15 mouse cellular contexts compared by ENCODE assay signal in genomic region chr7:54633930-54634329, GRCm38 (mm10).
DNase-seq lines count a peak whose midpoint lies in the region; ATAC-seq lines count a peak whose summit lies in the region.
"Had no signal": no experiment of that assay in that cellular context is flagged by ENCODE, and none has a peak within 500 bp of the region (broad histone marks: within the 10 kb centered on the region; RNA-seq: fewer than 3 reads in every experiment).

No protein-coding gene starts in this region.

- no peaks in the 10 kb centered on the region for H3K9me3 ChIP-seq in forebrain, embryonic 15.5 days
- H3K9me3 ChIP-seq in forebrain, embryonic 12.5 days: no peaks in the 10 kb centered on the region
- H3K9me3 ChIP-seq: embryonic facial prominence, embryonic 15.5 days; stomach, embryonic 15.5 days had no signal

- intact Hi-C loops in left cerebral cortex, postnatal 36 days (cut with DNase I): no loop called here

- no peak overlapping the region for H3K9ac ChIP-seq in forebrain, embryonic 15.5 days (replicated peaks)
- no peak overlapping the region for H3K9ac ChIP-seq in forebrain, embryonic 12.5 days
- H3K9ac ChIP-seq: embryonic facial prominence, embryonic 15.5 days; stomach, embryonic 15.5 days had no signal

- peak; percentile 4 for DNase-seq in cerebellum, adult 11 months
- peak; percentile 3 to 9 for DNase-seq in frontal cortex, postnatal 10 days (ENCODE audit: low spot score in 2 of 2)
- peak; percentile 10 to 17 for DNase-seq in left cerebral cortex, postnatal 36 days (ENCODE audit: low spot score in 2 of 2)
- no peak for DNase-seq in retina, postnatal 1 day
- no peak for DNase-seq in thymus, postnatal 0 days (ENCODE audit: low spot score)
- DNase-seq in spleen, adult 12 weeks (ENCODE audit: low spot score): no peak
- DNase-seq: gastrocnemius, postnatal 10 days; lung, adult 18-20 months had no signal

- WGBS in forebrain, embryonic 15.5 days: 56% methylated on average over 6 of the region's 6 CpGs
- WGBS in forebrain, embryonic 12.5 days: 79% methylated on average over 6 of the region's 6 CpGs

- no peaks in the 10 kb centered on the region for H3K36me3 ChIP-seq in forebrain, embryonic 15.5 days
- H3K36me3 ChIP-seq in forebrain, embryonic 12.5 days (replicated peaks): no peaks in the 10 kb centered on the region
- H3K36me3 ChIP-seq: embryonic facial prominence, embryonic 15.5 days; stomach, embryonic 15.5 days had no signal

- no peak overlapping the region for H3K4me3 ChIP-seq in forebrain, embryonic 15.5 days
- no peak overlapping the region for H3K4me3 ChIP-seq in forebrain, embryonic 12.5 days (replicated peaks)
- H3K4me3 ChIP-seq: embryonic facial prominence, embryonic 15.5 days; megakaryocyte, embryonic 14.5 days; myocyte; stomach, embryonic 15.5 days had no signal

- H3K4me1 ChIP-seq in forebrain, embryonic 15.5 days: peaks cover 10% of the 10 kb centered on the region
- no peaks in the 10 kb centered on the region for H3K4me1 ChIP-seq in forebrain, embryonic 12.5 days
- H3K4me1 ChIP-seq: embryonic facial prominence, embryonic 15.5 days; megakaryocyte, embryonic 14.5 days; stomach, embryonic 15.5 days had no signal

- no peaks in the 10 kb centered on the region for H3K27me3 ChIP-seq in forebrain, embryonic 15.5 days
- no peaks in the 10 kb centered on the region for H3K27me3 ChIP-seq in forebrain, embryonic 12.5 days
- H3K27me3 ChIP-seq: embryonic facial prominence, embryonic 15.5 days; megakaryocyte, embryonic 14.5 days; stomach, embryonic 15.5 days had no signal

- H3K27ac ChIP-seq in forebrain, embryonic 15.5 days (replicated peaks): peak overlapping the region; percentile 64
- no peak overlapping the region for H3K27ac ChIP-seq in forebrain, embryonic 12.5 days
- H3K27ac ChIP-seq: embryonic facial prominence, embryonic 15.5 days; stomach, embryonic 15.5 days had no signal

- H3K4me2 ChIP-seq in forebrain, embryonic 15.5 days (replicated peaks): no peak overlapping the region
- H3K4me2 ChIP-seq in forebrain, embryonic 12.5 days: no peak overlapping the region
- H3K4me2 ChIP-seq: embryonic facial prominence, embryonic 15.5 days; stomach, embryonic 15.5 days had no signal

- peak; percentile 83 for ATAC-seq in forebrain, embryonic 15.5 days (replicated peaks)
- no peak for ATAC-seq in forebrain, embryonic 12.5 days (ENCODE audit: low FRiP score)
- ATAC-seq: inflammation-experienced regulatory T-cells, adult 6 months had no signal

Comparison
In these comparisons a context has a peak if more than half of its experiments do, and no peak if none do; other contexts are left out.
1. DNase-seq: peak in cerebellum, adult 11 months (single experiment), frontal cortex, postnatal 10 days (2 of 2) and left cerebral cortex, postnatal 36 days (2 of 2); none in retina, postnatal 1 day (single experiment), thymus, postnatal 0 days (single experiment) and spleen, adult 12 weeks (single experiment).